Mouse (Mus musculus): ENCODE data around the gene Strip1. TPM values are rescaled to one million over a fixed set of nuclear protein-coding genes. Genes with fewer than 3 reads are reported as not detected.

Gene Strip1
- total RNA-seq, 2 experiments from 2014 or later: 65.9 to 69.0 TPM

GRCm38 (mm10) chr3:107583893-107584292, 47.6 kb downstream of the Strip1 start:
- no peak for DNase-seq (ENCODE audit: extremely low spot score in 1 of 2, low spot score in 2 of 2)
- no peak for TF ChIP-seq CTCF (IDR thresholded peaks at IDR 0.05)
- H3K27ac ChIP-seq: no peak overlapping the region
- no peak overlapping the region for H3K4me3 ChIP-seq
- intact Hi-C loops (cut with DNase I): no loop called here

GRCm38 (mm10) chr3:107582875-107583767, 48.4 kb downstream of the Strip1 start:
- peak overlapping the region; percentile 34 for H3K4me3 ChIP-seq
- intact Hi-C loops (cut with DNase I): no loop called here
- DNase-seq (ENCODE audit: extremely low spot score in 1 of 2, low spot score in 2 of 2): no peak
- no peak; the same call in 1 of the 2 replicates for TF ChIP-seq CTCF (IDR thresholded peaks at IDR 0.05)
- H3K27ac ChIP-seq: no peak overlapping the region

GRCm38 (mm10) chr3:107582130-107582874, 49.2 kb downstream of the Strip1 start:
- peak overlapping the region; percentile 34 for H3K4me3 ChIP-seq
- intact Hi-C loops (cut with DNase I): no loop called here
- no peak overlapping the region for H3K27ac ChIP-seq
- TF ChIP-seq CTCF (IDR thresholded peaks at IDR 0.05): no peak
- DNase-seq (ENCODE audit: extremely low spot score in 1 of 2, low spot score in 2 of 2): no peak

GRCm38 (mm10) chr3:107581103-107582010, 50.1 kb downstream of the Strip1 start:
- intact Hi-C loops (cut with DNase I): no loop called here
- Histone ChIP-seq H3K4me3 (no peak overlapping the region), H3K27ac (no peak overlapping the region)
- no peak for DNase-seq (ENCODE audit: extremely low spot score in 1 of 2, low spot score in 2 of 2)
- no peak for TF ChIP-seq CTCF (IDR thresholded peaks at IDR 0.05)

- TF ChIP-seq CTCF (IDR thresholded peaks at IDR 0.05): peak; percentile 88
- no peak overlapping the region for H3K4me3 ChIP-seq
- peak; percentile 52 to 72 for DNase-seq (ENCODE audit: extremely low spot score in 1 of 2, low spot score in 2 of 2)
- intact Hi-C loops (cut with DNase I): loop anchor here (2.0 to 10.0 kb wide), 2 partner anchors 21 to 345 kb away; partner anchors contain the start of genes A630076J17Rik and Prok1
- no peak overlapping the region for H3K27ac ChIP-seq
Observed at GRCm38 (mm10) chr3:107579466-107579865, 52.0 kb downstream of the Strip1 start.

- no peak for TF ChIP-seq CTCF (IDR thresholded peaks at IDR 0.05)
- intact Hi-C loops (cut with DNase I): loop anchor here (2.0 to 10.0 kb wide), 2 partner anchors 19 to 343 kb away; partner anchors contain the start of genes A630076J17Rik and Prok1
- H3K4me3 ChIP-seq: no peak overlapping the region
- no peak overlapping the region for H3K27ac ChIP-seq
- DNase-seq (ENCODE audit: extremely low spot score in 1 of 2, low spot score in 2 of 2): no peak
Observed at GRCm38 (mm10) chr3:107577810-107578390, 53.6 kb downstream of the Strip1 start.

GRCm38 (mm10) chr3:107576807-107577206, 54.7 kb downstream of the Strip1 start:
- H3K4me3 ChIP-seq: no peak overlapping the region
- intact Hi-C loops (cut with DNase I): loop anchor here (10.0 kb wide), 1 partner anchor 342 kb away; the partner anchor contains the start of genes A630076J17Rik and Prok1
- TF ChIP-seq CTCF (IDR thresholded peaks at IDR 0.05): no peak
- no peak overlapping the region for H3K27ac ChIP-seq
- no peak for DNase-seq (ENCODE audit: extremely low spot score in 1 of 2, low spot score in 2 of 2)

GRCm38 (mm10) chr3:107571205-107571604, 60.3 kb downstream of the Strip1 start:
- no peak for DNase-seq (ENCODE audit: extremely low spot score in 1 of 2, low spot score in 2 of 2)
- Histone ChIP-seq H3K4me3 (no peak overlapping the region), H3K27ac (no peak overlapping the region)
- peak; percentile 57 for TF ChIP-seq CTCF (IDR thresholded peaks at IDR 0.05)
- intact Hi-C loops (cut with DNase I): loop anchor here (10.0 kb wide), 1 partner anchor 336 kb away; the partner anchor contains the start of genes A630076J17Rik and Prok1

GRCm38 (mm10) chr3:107568721-107569120, 62.8 kb downstream of the Strip1 start:
- TF ChIP-seq CTCF (IDR thresholded peaks at IDR 0.05): no peak
- intact Hi-C loops (cut with DNase I): no loop called here
- no peak for DNase-seq (ENCODE audit: extremely low spot score in 1 of 2, low spot score in 2 of 2)
- no peak overlapping the region for H3K27ac ChIP-seq
- H3K4me3 ChIP-seq: no peak overlapping the region

- intact Hi-C loops (cut with DNase I): no loop called here
- H3K4me3 ChIP-seq: no peak overlapping the region
- H3K27ac ChIP-seq: no peak overlapping the region
Observed at GRCm38 (mm10) chr3:107567766-107568165, 63.7 kb downstream of the Strip1 start.

GRCm38 (mm10) chr3:107565331-107565730, 66.2 kb downstream of the Strip1 start:
- TF ChIP-seq CTCF (IDR thresholded peaks at IDR 0.05): no peak
- H3K4me3 ChIP-seq: no peak overlapping the region
- intact Hi-C loops (cut with DNase I): no loop called here
- no peak overlapping the region for H3K27ac ChIP-seq
- DNase-seq (ENCODE audit: extremely low spot score in 1 of 2, low spot score in 2 of 2): no peak

More at GRCm38 (mm10) chr3:107567766-107568165, 63.7 kb downstream of the Strip1 start:
- DNase-seq (ENCODE audit: extremely low spot score in 1 of 2, low spot score in 2 of 2): no peak
- no peak for TF ChIP-seq CTCF (IDR thresholded peaks at IDR 0.05)
